Mouse (Mus musculus) limb, embryonic 15.5 days (tissue): ENCODE data around the gene Cep128. TPM values are rescaled to one million over a fixed set of nuclear protein-coding genes. Genes with fewer than 3 reads are reported as not detected.

Source experiments
- ATAC-seq: fragments of 200-750 bp; cut with Nextera tagmentation; 2 replicates; pipeline ENCODE4 v1.8.0; 2017; ENCODE audit warnings: low read depth, moderate TSS enrichment; ENCODE audit not compliant: insufficient number of reproducible peaks, low FRiP score, low TSS enrichment
- H3K27ac ChIP-seq: fragments of 300-500 bp; sonication (generic); 2 replicates; pipeline ENCODE4 v1.5.1; 2015; ENCODE audit warnings: moderate library complexity, mild to moderate bottlenecking, inconsistent platforms
- H3K27me3 ChIP-seq: fragments of 300-500 bp; sonication (generic); 2 replicates; pipeline ENCODE4 v1.6.1; 2015; ENCODE audit warnings: inconsistent platforms
- H3K36me3 ChIP-seq: fragments of 300-500 bp; sonication (generic); 2 replicates; pipeline ENCODE4 v1.6.1; 2015; ENCODE audit warnings: inconsistent platforms
- H3K4me1 ChIP-seq: fragments of 300-500 bp; sonication (generic); 2 replicates; pipeline ENCODE4 v1.6.1; 2015; ENCODE audit warnings: inconsistent platforms
- H3K4me2 ChIP-seq: fragments of 300-500 bp; sonication (generic); 2 replicates; pipeline ENCODE4 v1.6.1; 2015; ENCODE audit warnings: mild to moderate bottlenecking, inconsistent platforms
- H3K4me3 ChIP-seq: fragments of 300-500 bp; sonication (generic); 2 replicates; pipeline ENCODE4 v1.5.1; 2015; ENCODE audit warnings: mild to moderate bottlenecking, inconsistent platforms
- H3K9ac ChIP-seq: fragments of 300-500 bp; sonication (generic); 2 replicates; pipeline ENCODE4 v1.6.1; 2015; ENCODE audit warnings: inconsistent platforms
- H3K9me3 ChIP-seq: fragments of 300-500 bp; sonication (generic); 2 replicates; pipeline ENCODE4 v1.6.1; 2016; ENCODE audit warnings: inconsistent platforms
- WGBS: fragments of 180-500 bp; shearing (Covaris S2); methylation state at CpG from one replicate; pipeline ENCODE4 v1.1.7; 2015; 5-methylcytosine and 5-hydroxymethylcytosine counted together
- polyA plus RNA-seq: library from polyadenylated mRNA; unstranded; fragments of >200 nt; fragmentation: Nextera tagmentation; extraction: Ambion mirVana; gene quantifications from 2 replicates; pipeline ENCODE4 v1.2.1, GENCODE M21; 2015

Gene Cep128
- polyA plus RNA-seq, 1 experiment from 2014 or later, result 8.4 TPM

- Histone ChIP-seq H3K4me1 (no peaks in the 10 kb centered on the region), H3K4me2 (no peak overlapping the region), H3K36me3 (no peaks in the 10 kb centered on the region), H3K27ac (no peak overlapping the region), H3K9ac (no peak overlapping the region), H3K9me3 (no peaks in the 10 kb centered on the region), H3K4me3 (no peak overlapping the region), H3K27me3 (no peaks in the 10 kb centered on the region)
- 93% methylated on average over 2 of the region's 2 CpGs for WGBS
- no peak for ATAC-seq
Measured at GRCm38 (mm10) chr12:91070551-91071045, 313.6 kb downstream of the Cep128 start.

GRCm38 (mm10) chr12:91067083-91067441, 317.1 kb downstream of the Cep128 start:
- no peaks in the 10 kb centered on the region for H3K9me3 ChIP-seq
- H3K9ac ChIP-seq, result no peak overlapping the region
- 80% methylated on average over 2 of the region's 2 CpGs for WGBS
- no peaks in the 10 kb centered on the region for H3K4me1 ChIP-seq
- H3K4me2 ChIP-seq, result no peak overlapping the region
- no peaks in the 10 kb centered on the region for H3K36me3 ChIP-seq
- ATAC-seq, result no peak
- no peaks in the 10 kb centered on the region for H3K27me3 ChIP-seq
- no peak overlapping the region for H3K27ac ChIP-seq
- H3K4me3 ChIP-seq, result no peak overlapping the region

GRCm38 (mm10) chr12:91066286-91067082, 317.7 kb downstream of the Cep128 start:
- no peaks in the 10 kb centered on the region for H3K27me3 ChIP-seq
- H3K4me2 ChIP-seq, result no peak overlapping the region
- no peaks in the 10 kb centered on the region for H3K9me3 ChIP-seq
- 84% methylated on average over 5 of the region's 5 CpGs for WGBS
- no peaks in the 10 kb centered on the region for H3K36me3 ChIP-seq
- H3K4me3 ChIP-seq, result no peak overlapping the region
- ATAC-seq, result no peak
- no peak overlapping the region for H3K9ac ChIP-seq
- H3K27ac ChIP-seq, result no peak overlapping the region
- H3K4me1 ChIP-seq, result no peaks in the 10 kb centered on the region

- ATAC-seq, result no peak
- no peak overlapping the region for H3K9ac ChIP-seq
- no peaks in the 10 kb centered on the region for H3K9me3 ChIP-seq
- H3K27ac ChIP-seq, result no peak overlapping the region
- no peak overlapping the region for H3K4me2 ChIP-seq
- H3K27me3 ChIP-seq, result no peaks in the 10 kb centered on the region
- no peak overlapping the region for H3K4me3 ChIP-seq
- WGBS, result 78% methylated on average over 3 of the region's 3 CpGs
- H3K4me1 ChIP-seq, result no peaks in the 10 kb centered on the region
- no peaks in the 10 kb centered on the region for H3K36me3 ChIP-seq
Measured at GRCm38 (mm10) chr12:91065423-91065822, 318.8 kb downstream of the Cep128 start.

- ATAC-seq, result no peak
- no peak overlapping the region for H3K9ac ChIP-seq
- no peaks in the 10 kb centered on the region for H3K4me1 ChIP-seq
- no peak overlapping the region for H3K27ac ChIP-seq
- H3K27me3 ChIP-seq, result no peaks in the 10 kb centered on the region
- no peak overlapping the region for H3K4me2 ChIP-seq
- H3K9me3 ChIP-seq, result no peaks in the 10 kb centered on the region
- no peak overlapping the region for H3K4me3 ChIP-seq
- no peaks in the 10 kb centered on the region for H3K36me3 ChIP-seq
Measured at GRCm38 (mm10) chr12:91064368-91064999, 319.7 kb downstream of the Cep128 start.

GRCm38 (mm10) chr12:91063337-91064015, 320.7 kb downstream of the Cep128 start:
- ATAC-seq, result no peak
- WGBS, result 84% methylated on average over 4 of the region's 4 CpGs
- Histone ChIP-seq H3K4me3 (no peak overlapping the region), H3K9ac (no peak overlapping the region), H3K4me2 (no peak overlapping the region), H3K27me3 (no peaks in the 10 kb centered on the region), H3K9me3 (no peaks in the 10 kb centered on the region), H3K4me1 (no peaks in the 10 kb centered on the region), H3K27ac (no peak overlapping the region), H3K36me3 (no peaks in the 10 kb centered on the region)

- no peak overlapping the region for H3K27ac ChIP-seq
- ATAC-seq, result no peak
- H3K4me2 ChIP-seq, result no peak overlapping the region
- no peaks in the 10 kb centered on the region for H3K36me3 ChIP-seq
- WGBS, result 69% methylated on average over 4 of the region's 4 CpGs
- no peak overlapping the region for H3K9ac ChIP-seq
- no peaks in the 10 kb centered on the region for H3K27me3 ChIP-seq
- no peaks in the 10 kb centered on the region for H3K4me1 ChIP-seq
- no peaks in the 10 kb centered on the region for H3K9me3 ChIP-seq
- H3K4me3 ChIP-seq, result no peak overlapping the region
Measured at GRCm38 (mm10) chr12:91062681-91063080, 321.5 kb downstream of the Cep128 start.

- H3K9ac ChIP-seq, result no peak overlapping the region
- no peaks in the 10 kb centered on the region for H3K4me1 ChIP-seq
- no peak overlapping the region for H3K27ac ChIP-seq
- no peak for ATAC-seq
- WGBS, result 77% methylated on average over 12 of the region's 12 CpGs
- no peaks in the 10 kb centered on the region for H3K36me3 ChIP-seq
- no peak overlapping the region for H3K4me2 ChIP-seq
- H3K9me3 ChIP-seq, result no peaks in the 10 kb centered on the region
- no peaks in the 10 kb centered on the region for H3K27me3 ChIP-seq
- H3K4me3 ChIP-seq, result no peak overlapping the region
Measured at GRCm38 (mm10) chr12:91059704-91060318, 324.4 kb downstream of the Cep128 start.

GRCm38 (mm10) chr12:91056885-91057284, 327.3 kb downstream of the Cep128 start:
- Histone ChIP-seq H3K27ac (no peak overlapping the region), H3K9ac (no peak overlapping the region), H3K4me2 (no peak overlapping the region), H3K4me3 (no peak overlapping the region), H3K36me3 (no peaks in the 10 kb centered on the region), H3K4me1 (no peaks in the 10 kb centered on the region), H3K9me3 (no peaks in the 10 kb centered on the region), H3K27me3 (no peaks in the 10 kb centered on the region)
- 88% methylated on average over 10 of the region's 10 CpGs for WGBS
- no peak for ATAC-seq

GRCm38 (mm10) chr12:91052301-91052700, 331.9 kb downstream of the Cep128 start:
- 81% methylated on average over 3 of the region's 3 CpGs for WGBS
- no peak overlapping the region for H3K4me3 ChIP-seq

GRCm38 (mm10) chr12:91050593-91051325, 333.4 kb downstream of the Cep128 start:
- no peak overlapping the region for H3K4me3 ChIP-seq

More at GRCm38 (mm10) chr12:91052301-91052700, 331.9 kb downstream of the Cep128 start:
- H3K9ac ChIP-seq, result no peak overlapping the region
- H3K9me3 ChIP-seq, result no peaks in the 10 kb centered on the region
- H3K4me1 ChIP-seq, result no peaks in the 10 kb centered on the region
- ATAC-seq, result no peak
- no peaks in the 10 kb centered on the region for H3K36me3 ChIP-seq
- no peak overlapping the region for H3K4me2 ChIP-seq
- H3K27ac ChIP-seq, result no peak overlapping the region
- no peaks in the 10 kb centered on the region for H3K27me3 ChIP-seq

More at GRCm38 (mm10) chr12:91050593-91051325, 333.4 kb downstream of the Cep128 start:
- Histone ChIP-seq H3K9me3 (no peaks in the 10 kb centered on the region), H3K27ac (no peak overlapping the region), H3K9ac (no peak overlapping the region), H3K36me3 (no peaks in the 10 kb centered on the region), H3K4me1 (no peaks in the 10 kb centered on the region), H3K27me3 (no peaks in the 10 kb centered on the region), H3K4me2 (no peak overlapping the region)
- 70% methylated on average over 9 of the region's 9 CpGs for WGBS
- ATAC-seq, result no peak
